Mouse (Mus musculus) liver, embryonic 11.5 days (tissue): Measurements from ENCODE around the gene Dhps. TPM values are rescaled to one million over a fixed set of nuclear protein-coding genes. Genes with fewer than 3 reads are reported as not detected.

Experiments
- ATAC-seq: fragments of 200-750 bp; cut with Nextera tagmentation; replicated peaks from 2 replicates; pipeline ENCODE4 v1.8.0; 2017; ENCODE audit warnings: moderate number of reproducible peaks, mild to moderate bottlenecking, moderate TSS enrichment, moderate library complexity; ENCODE audit not compliant: low FRiP score
- DNase-seq: peaks from one replicate; pipeline ENCODE4 v3.0.0-alpha.2; 2017; ENCODE audit warnings: low spot score
- H3K27ac ChIP-seq: fragments of 300-500 bp; sonication (generic); 2 replicates; pipeline ENCODE4 v1.5.1; 2014; ENCODE audit warnings: mild to moderate bottlenecking, low read depth, low read length, control low read depth
- H3K27me3 ChIP-seq: fragments of 300-500 bp; sonication (generic); replicated peaks from 2 replicates; pipeline ENCODE4 v1.6.1; 2014; ENCODE audit warnings: low read length, mixed read lengths; ENCODE audit not compliant: control insufficient read depth, insufficient read depth
- H3K36me3 ChIP-seq: fragments of 300-500 bp; sonication (generic); 2 replicates; pipeline ENCODE4 v1.6.1; 2014; ENCODE audit warnings: mild to moderate bottlenecking, low read length, moderate library complexity, mixed read lengths; ENCODE audit not compliant: control insufficient read depth, insufficient read depth
- H3K4me1 ChIP-seq: fragments of 300-500 bp; sonication (generic); replicated peaks from 2 replicates; pipeline ENCODE4 v1.6.1; 2014; ENCODE audit warnings: low read length, mixed read lengths; ENCODE audit not compliant: control insufficient read depth, insufficient read depth
- H3K4me2 ChIP-seq: fragments of 300-500 bp; sonication (generic); 2 replicates; pipeline ENCODE4 v1.6.1; 2014; ENCODE audit warnings: mild to moderate bottlenecking, control low read depth, moderate library complexity
- H3K4me3 ChIP-seq: fragments of 300-500 bp; sonication (generic); 2 replicates; pipeline ENCODE4 v1.5.1; 2014; ENCODE audit warnings: low read depth, low read length, control low read depth
- H3K9ac ChIP-seq: fragments of 300-500 bp; sonication (generic); 2 replicates; pipeline ENCODE4 v1.6.1; 2014; ENCODE audit warnings: low read depth, low read length, control low read depth
- H3K9me3 ChIP-seq: fragments of 300-500 bp; sonication (generic); 2 replicates; pipeline ENCODE4 v1.6.1; 2016; ENCODE audit warnings: low read length, inconsistent platforms, mixed read lengths; ENCODE audit not compliant: control insufficient read depth
- WGBS: fragments of 180-500 bp; shearing (Covaris S2); extraction: QIAGEN DNeasy Blood & Tissue Kit; methylation state at CpG from one replicate; pipeline ENCODE4 v1.1.7; 2014; 5-methylcytosine and 5-hydroxymethylcytosine counted together
- polyA plus RNA-seq: library from polyadenylated mRNA; unstranded; fragments of >200 nt; fragmentation: Nextera tagmentation; extraction: Ambion mirVana; gene quantifications from 2 replicates; pipeline ENCODE4 v1.2.1, GENCODE M21; 2014

The Dhps gene
- polyA plus RNA-seq, 1 experiment from 2014 or later: 72.5 TPM

- Histone ChIP-seq H3K9ac (no peak overlapping the region), H3K36me3 (peaks cover 33% of the 10 kb centered on the region), H3K4me3 (no peak overlapping the region), H3K27me3 (no peaks in the 10 kb centered on the region), H3K4me2 (no peak overlapping the region), H3K9me3 (no peaks in the 10 kb centered on the region), H3K27ac (no peak overlapping the region), H3K4me1 (peaks cover 25% of the 10 kb centered on the region)
- no peak for DNase-seq
- WGBS: 78% methylated on average over 4 of the region's 4 CpGs
- ATAC-seq: no peak
Measured at GRCm38 (mm10) chr8:85032622-85033311, 38.8 kb upstream of the Dhps start.

- DNase-seq (no peak), ATAC-seq (no peak)
- WGBS: 44% methylated on average over 1 of the region's 1 CpGs
- H3K4me2 ChIP-seq: peak overlapping the region; percentile 96; the same call in 1 of the 2 replicates
- H3K4me1 ChIP-seq: peaks cover 14% of the 10 kb centered on the region
- H3K27me3 ChIP-seq: no peaks in the 10 kb centered on the region
- H3K4me3 ChIP-seq: no peak overlapping the region
- H3K9me3 ChIP-seq: no peaks in the 10 kb centered on the region
- no peak overlapping the region for H3K9ac ChIP-seq
- 0 out of 2 replicates have a peak overlapping the region, but pooled peaks have one; percentile 28 for H3K27ac ChIP-seq
- H3K36me3 ChIP-seq: peaks cover 33% of the 10 kb centered on the region
Measured at GRCm38 (mm10) chr8:85033867-85034266, 37.7 kb upstream of the Dhps start.

- peaks cover 25% of the 10 kb centered on the region for H3K36me3 ChIP-seq
- WGBS: 2% methylated on average over 13 of the region's 13 CpGs
- H3K4me3 ChIP-seq: peak overlapping the region; percentile 73
- H3K27me3 ChIP-seq: no peaks in the 10 kb centered on the region
- DNase-seq (peak; percentile 71), ATAC-seq (no peak)
- H3K9ac ChIP-seq: peak overlapping the region; percentile 95
- H3K4me1 ChIP-seq: peaks cover 10% of the 10 kb centered on the region; the same call in 1 of the 2 replicates
- H3K9me3 ChIP-seq: no peaks in the 10 kb centered on the region
- peak overlapping the region; percentile 96 for H3K4me2 ChIP-seq
- peak overlapping the region; percentile 97 for H3K27ac ChIP-seq
Measured at GRCm38 (mm10) chr8:85034764-85035163, 36.8 kb upstream of the Dhps start.

GRCm38 (mm10) chr8:85035165-85035727 is 36.3 kb upstream of the Dhps start:
- Histone ChIP-seq H3K9ac (peak overlapping the region; percentile 95), H3K9me3 (no peaks in the 10 kb centered on the region), H3K27ac (peak overlapping the region; percentile 97), H3K36me3 (peaks cover 25% of the 10 kb centered on the region), H3K27me3 (no peaks in the 10 kb centered on the region), H3K4me1 (peaks cover 14% of the 10 kb centered on the region), H3K4me2 (peak overlapping the region; percentile 96), H3K4me3 (peak overlapping the region; percentile 73)
- WGBS: 4% methylated on average over 12 of the region's 12 CpGs
- ATAC-seq: no peak
- DNase-seq: no peak

GRCm38 (mm10) chr8:85035728-85036310 is 35.7 kb upstream of the Dhps start:
- peaks cover 14% of the 10 kb centered on the region for H3K4me1 ChIP-seq

GRCm38 (mm10) chr8:85036381-85036717 is 35.2 kb upstream of the Dhps start:
- H3K9me3 ChIP-seq: no peaks in the 10 kb centered on the region
- H3K27ac ChIP-seq: peak overlapping the region; percentile 97
- DNase-seq (no peak), ATAC-seq (peak; percentile 25)
- peak overlapping the region; percentile 95 for H3K9ac ChIP-seq
- H3K4me2 ChIP-seq: peak overlapping the region; percentile 96
- under 1% methylated on average over 9 of the region's 9 CpGs for WGBS
- H3K4me3 ChIP-seq: peak overlapping the region; percentile 73
- H3K27me3 ChIP-seq: no peaks in the 10 kb centered on the region
- H3K36me3 ChIP-seq: peaks cover 29% of the 10 kb centered on the region
- H3K4me1 ChIP-seq: peaks cover 17% of the 10 kb centered on the region

More at GRCm38 (mm10) chr8:85035728-85036310, 35.7 kb upstream of the Dhps start:
- peak overlapping the region; percentile 73 for H3K4me3 ChIP-seq
- H3K27ac ChIP-seq: peak overlapping the region; percentile 97
- peak overlapping the region; percentile 95 for H3K9ac ChIP-seq
- 2% methylated on average over 15 of the region's 15 CpGs for WGBS
- no peaks in the 10 kb centered on the region for H3K9me3 ChIP-seq
- ATAC-seq (no peak), DNase-seq (peak; percentile 66)
- H3K27me3 ChIP-seq: no peaks in the 10 kb centered on the region
- peak overlapping the region; percentile 96 for H3K4me2 ChIP-seq
- peaks cover 28% of the 10 kb centered on the region for H3K36me3 ChIP-seq

- Histone ChIP-seq H3K9ac (peak within 1 kb of the TSS; percentile 95), H3K4me2 (peak within 1 kb of the TSS; percentile 96), H3K27ac (peak within 1 kb of the TSS; percentile 97), H3K9me3 (no peaks in the 10 kb centered on the region), H3K4me1 (peaks cover 18% of the 10 kb centered on the region), H3K27me3 (no peaks in the 10 kb centered on the region), H3K36me3 (peaks cover 28% of the 10 kb centered on the region), H3K4me3 (peak within 1 kb of the TSS; percentile 73)
- 0% methylated on average over 59 of the region's 59 CpGs for WGBS
- ATAC-seq: peak; percentile 88
- DNase-seq: peak; percentile 94
Measured at GRCm38 (mm10) chr8:85036718-85037365, 34.7 kb upstream of the Dhps start, which contains the start of gene Tnpo2. Gene Tnpo2 (plus strand): TSS chr8:85036915.

- H3K9ac ChIP-seq: peak overlapping the region; percentile 95
- DNase-seq (no peak), ATAC-seq (peak; percentile 46)
- H3K4me2 ChIP-seq: peak overlapping the region; percentile 78
- H3K36me3 ChIP-seq: peaks cover 23% of the 10 kb centered on the region
- 2% methylated on average over 14 of the region's 14 CpGs for WGBS
- H3K4me1 ChIP-seq: peaks cover 18% of the 10 kb centered on the region
- no peaks in the 10 kb centered on the region for H3K9me3 ChIP-seq
- H3K4me3 ChIP-seq: peak overlapping the region; percentile 73
- no peaks in the 10 kb centered on the region for H3K27me3 ChIP-seq
- peak overlapping the region; percentile 97 for H3K27ac ChIP-seq
Measured at GRCm38 (mm10) chr8:85037366-85037680, 34.2 kb upstream of the Dhps start.
